Mouse (Mus musculus) ES-E14 (cell line): ENCODE measurements at regions not wholly inside any gene's neighbourhood (a gene's known extent, or its start where the extent isn't known, plus 50 kb on each side); places are given as distances from the start of the nearest gene placed in this dataset.
A peak's percentile ranks its signal among the peaks of the same experiment; 100 is the strongest.
"Not testable (repeated sequence)": the region's sequence is repeated elsewhere in the genome, so short reads cannot be mapped to it uniquely, and the experiment has no call there.

Experiments
- DNase-seq: peaks from one replicate; pipeline ENCODE4 v3.0.0-alpha.2; 2013; ENCODE audit warnings: low read depth, low spot score
- H3K27ac ChIP-seq: 2 replicates; pipeline ENCODE4 v1.5.1; 2012; ENCODE audit warnings: low read depth, mild to moderate bottlenecking, low read length, moderate library complexity, mixed read lengths; ENCODE audit not compliant: poor library complexity, insufficient read depth, severe bottlenecking
- H3K36me3 ChIP-seq: 2 replicates; pipeline ENCODE4 v1.6.1; 2012; ENCODE audit warnings: mild to moderate bottlenecking, low read length, moderate library complexity, mixed read lengths; ENCODE audit not compliant: control insufficient read depth, poor library complexity, insufficient read depth, severe bottlenecking
- H3K4me1 ChIP-seq, 2 experiments: fragments of 150-350 bp in 1 of 2; sonication (generic) in 1 of 2; 2 replicates each; pipeline ENCODE4 v1.6.1; 2012; ENCODE audit warnings: low read length in 2 of 2, mild to moderate bottlenecking in 1 of 2, mixed read lengths in 1 of 2; ENCODE audit not compliant: control insufficient read depth in 2 of 2, insufficient read depth in 2 of 2, poor library complexity in 1 of 2
- H3K4me3 ChIP-seq, 2 experiments: fragments of 150-350 bp in 1 of 2; sonication (generic) in 1 of 2; 2 replicates each; pipeline ENCODE4 v1.5.1; 2012; ENCODE audit warnings: low read length in 2 of 2, low read depth in 1 of 2, mild to moderate bottlenecking in 1 of 2, mixed read lengths in 1 of 2; ENCODE audit not compliant: insufficient read depth in 1 of 2, poor library complexity in 1 of 2, severe bottlenecking in 1 of 2
- H3K9ac ChIP-seq: 2 replicates; pipeline ENCODE4 v1.6.1; 2012; ENCODE audit warnings: low read depth, mild to moderate bottlenecking, low read length, mixed read lengths; ENCODE audit not compliant: poor library complexity, insufficient read depth, severe bottlenecking
- H3K9me3 ChIP-seq: fragments of 150-350 bp; sonication (generic); 2 replicates; pipeline ENCODE4 v1.6.1; 2012; ENCODE audit warnings: low read depth, mild to moderate bottlenecking, low read length; ENCODE audit not compliant: control insufficient read depth, insufficient read depth
- ZNF384 ChIP-seq: IDR thresholded peaks from 2 replicates; pipeline ENCODE4 v1.6.1; 2012; ENCODE audit warnings: low read depth, low read length, inconsistent platforms
- in situ Hi-C, 2 experiments: fragments of 600-800 bp; cut with MboI; formaldehyde crosslinking; loops; one replicate each; pipeline ENCODE4 v1.15.1; 2025; ENCODE audit warnings: low sequenced_read_pairs in 2 of 2, inconsistent platforms in 1 of 2; ENCODE audit not compliant: unreplicated experiment in 2 of 2

DNA sequence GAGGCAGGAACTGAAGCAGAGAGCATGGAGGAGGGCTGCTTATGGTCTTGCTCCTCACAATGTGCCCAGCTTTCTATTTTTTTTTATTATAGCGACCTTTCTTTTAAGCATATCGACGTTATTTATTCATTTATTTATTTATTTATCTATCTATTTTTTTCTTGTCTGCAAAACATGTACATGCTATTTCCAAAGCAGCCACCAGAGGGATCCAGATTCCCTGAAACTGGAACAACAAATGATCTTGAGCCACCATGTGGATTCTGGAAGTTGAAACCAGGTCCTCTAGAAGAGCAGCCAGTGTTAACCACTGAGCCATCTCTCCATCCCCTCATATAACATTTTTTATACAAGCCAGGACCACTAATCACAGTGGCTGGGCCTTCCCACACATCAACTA, 338.1 kb downstream of the Gm21863 start:
- H3K36me3 ChIP-seq, H3K4me1 ChIP-seq, in situ Hi-C loops, H3K9me3 ChIP-seq, H3K9ac ChIP-seq, H3K27ac ChIP-seq, H3K4me3 ChIP-seq: not testable (repeated sequence)
- peak; percentile 84 for TF ChIP-seq ZNF384
- DNase-seq: peak; percentile 82

DNA sequence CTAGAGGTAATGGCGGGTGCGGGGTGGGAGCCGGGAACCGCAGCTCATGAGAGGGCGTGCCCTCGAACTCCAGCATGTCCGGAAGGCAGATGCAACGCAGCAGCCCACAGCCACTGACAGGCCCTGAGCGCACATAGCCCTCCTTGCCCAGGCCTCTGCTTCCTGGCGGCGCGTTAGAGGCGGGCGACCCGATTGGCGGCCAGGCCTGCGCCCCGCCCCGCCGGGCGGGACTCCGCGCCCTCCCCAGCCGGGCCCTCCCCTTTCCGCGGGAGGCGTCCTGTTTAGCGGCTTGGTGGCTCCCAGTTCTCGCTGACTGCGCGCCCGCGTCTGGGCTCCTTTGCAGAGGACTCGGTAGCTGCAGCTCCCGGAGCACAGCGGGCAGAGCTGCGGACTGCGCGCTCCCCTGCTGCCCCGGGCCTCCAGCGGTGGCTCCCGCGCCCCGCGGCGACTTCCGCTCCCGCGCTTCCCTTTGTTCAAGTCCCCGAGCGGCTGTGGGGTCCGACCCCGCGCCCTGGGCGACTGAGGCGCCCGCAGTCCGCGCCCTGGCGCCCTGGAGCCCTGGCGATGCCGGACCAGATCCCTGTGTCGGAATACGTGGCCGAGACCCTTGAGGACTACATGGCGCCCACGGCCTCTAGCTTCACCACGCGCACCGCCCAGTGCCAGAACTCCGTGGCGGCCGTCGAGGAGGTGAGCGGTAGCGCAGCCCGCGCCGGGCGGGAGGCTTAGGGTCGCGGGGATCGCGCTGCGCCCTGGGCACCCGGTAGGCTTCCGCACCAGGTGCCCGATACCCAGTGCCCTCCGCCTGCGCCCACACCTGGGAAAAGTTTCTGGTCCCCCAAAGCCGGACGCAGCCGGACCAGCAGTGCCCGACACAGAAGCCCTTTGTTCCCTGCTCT, 357.9 kb downstream of the Gm21863 start:
- H3K4me1 ChIP-seq, H3K27ac ChIP-seq, H3K36me3 ChIP-seq, H3K9me3 ChIP-seq: not testable (repeated sequence)
- Histone ChIP-seq H3K4me3 (peak overlapping the region; percentile 76 to 97), H3K9ac (peak overlapping the region; percentile 79)
- in situ Hi-C loops: loop anchor here in 1 of 2 experiments (25.0 kb wide), 1 partner anchor 550 kb away; no protein-coding TSS in a partner anchor
- DNase-seq: peak; percentile 82
